In genomic region chr9:121143208-121143607, GRCm38 (mm10) we compare ENCODE assay signal across 26 mouse cellular contexts.
A peak's percentile ranks its signal among the peaks of the same experiment; 100 is the strongest.
DNase-seq lines count a peak whose midpoint lies in the region; ATAC-seq and TF ChIP-seq lines count a peak whose summit lies in the region.
"Had no signal": no experiment of that assay in that cellular context is flagged by ENCODE, and none has a peak within 500 bp of the region (broad histone marks: within the 10 kb centered on the region; RNA-seq: fewer than 3 reads in every experiment).

No protein-coding gene starts in this region.

- no peak for TF ChIP-seq RAD21 in MEL (IDR thresholded peaks at IDR 0.05; ENCODE audit: low read depth, low read length)

- H3K9ac ChIP-seq in MEL (ENCODE audit: control insufficient read depth, low read depth, low read length, poor library complexity, severe bottlenecking) = no peak overlapping the region
- H3K9ac ChIP-seq in liver, embryonic 13.5 days = no peak overlapping the region
- H3K9ac ChIP-seq: forebrain, embryonic 12.5 days; forebrain, embryonic 15.5 days; heart, embryonic 13.5 days; hindbrain, embryonic 14.5 days had no signal

- H3K27ac ChIP-seq in MEL (ENCODE audit: control insufficient read depth, low read depth, low read length) = no peak overlapping the region
- no peak overlapping the region for H3K27ac ChIP-seq in liver, embryonic 13.5 days
- H3K27ac ChIP-seq: forebrain, embryonic 12.5 days; forebrain, embryonic 15.5 days; heart, adult 2 months; heart, embryonic 10.5 days; heart, embryonic 13.5 days; hindbrain, embryonic 14.5 days; hindbrain, postnatal 0 days had no signal

- H3K4me1 ChIP-seq in MEL (ENCODE audit: control insufficient read depth in 1 of 2, insufficient read depth in 2 of 2, low read length in 2 of 2) = no peaks in the 10 kb centered on the region; a peak in 1 of 4 replicates
- H3K4me1 ChIP-seq in liver, embryonic 13.5 days (replicated peaks) = no peaks in the 10 kb centered on the region
- H3K4me1 ChIP-seq: forebrain, embryonic 12.5 days; forebrain, embryonic 15.5 days had no signal

- H3K27me3 ChIP-seq in MEL (ENCODE audit: control insufficient read depth in 1 of 2, insufficient read depth in 2 of 2, low read length in 2 of 2) = no peaks in the 10 kb centered on the region
- no peaks in the 10 kb centered on the region for H3K27me3 ChIP-seq in liver, embryonic 13.5 days
- H3K27me3 ChIP-seq: CH12.LX; forebrain, embryonic 12.5 days; forebrain, embryonic 15.5 days; heart, embryonic 13.5 days had no signal

- no peak for TF ChIP-seq EP300 in MEL (IDR thresholded peaks at IDR 0.05; ENCODE audit: low read depth in 1 of 2, low read length in 2 of 2)

- no peak overlapping the region for H3K4me2 ChIP-seq in liver, embryonic 13.5 days
- H3K4me2 ChIP-seq: forebrain, embryonic 12.5 days; forebrain, embryonic 15.5 days; heart, embryonic 13.5 days; hindbrain, embryonic 14.5 days had no signal

- ATAC-seq in liver, embryonic 13.5 days (ENCODE audit: low read depth) = peak; percentile 71
- ATAC-seq in erythroblast, adult 5-6 weeks (replicated peaks; ENCODE audit: low FRiP score, poor library complexity, severe bottlenecking) = no peak
- ATAC-seq: forebrain, embryonic 15.5 days; hindbrain, postnatal 0 days; inflammation-experienced regulatory T-cells, adult 6 months had no signal

- no peak for TF ChIP-seq POLR2A in MEL (IDR thresholded peaks at IDR 0.05; ENCODE audit: control insufficient read depth in 1 of 2, insufficient read depth in 1 of 2, low read depth in 1 of 2, low read length in 2 of 2, poor library complexity in 1 of 2)

- no peaks in the 10 kb centered on the region for H3K79me2 ChIP-seq in MEL (ENCODE audit: control insufficient read depth, insufficient read depth, low read length, poor library complexity)

- no peaks in the 10 kb centered on the region for H3K9me3 ChIP-seq in MEL (replicated peaks; ENCODE audit: insufficient read depth, low read length)
- H3K9me3 ChIP-seq in liver, embryonic 13.5 days (replicated peaks) = no peaks in the 10 kb centered on the region
- H3K9me3 ChIP-seq: forebrain, embryonic 12.5 days; forebrain, embryonic 15.5 days; heart, embryonic 10.5 days had no signal

- peak; percentile 26 for DNase-seq in MEL (ENCODE audit: low read depth, low spot score)
- DNase-seq in c-Kit-positive CD71-positive TER-119-positive erythroid progenitor cells, embryonic 14.5 days (ENCODE audit: low spot score) = peak; percentile 23
- DNase-seq in liver, embryonic 13.5 days = no peak
- DNase-seq in left cerebral cortex, adult 11 months (ENCODE audit: low spot score) = no peak
- DNase-seq in layer of hippocampus, postnatal 25 days (ENCODE audit: extremely low spot score in 1 of 2, low spot score in 1 of 2) = no peak
- DNase-seq: adrenal gland, adult 2 months; adrenal gland, postnatal 14 days; B cell, adult 2 months; cerebellum, adult 18-20 months; cerebellum, adult 9-10 months; cerebellum, postnatal 14 days; gastrocnemius, postnatal 10 days; gastrocnemius, postnatal 36 days; heart, adult 2 months; heart, postnatal 14 days; heart, postnatal 4 days had no signal

- no peak overlapping the region for H3K4me3 ChIP-seq in MEL (ENCODE audit: control insufficient read depth in 1 of 2, insufficient read depth in 1 of 2, low read depth in 2 of 2, low read length in 2 of 2)
- H3K4me3 ChIP-seq in liver, embryonic 13.5 days (replicated peaks) = no peak overlapping the region
- H3K4me3 ChIP-seq: forebrain, embryonic 12.5 days; forebrain, embryonic 15.5 days; heart, adult 2 months; heart, embryonic 10.5 days; heart, embryonic 13.5 days had no signal

- TF ChIP-seq CTCF in MEL (IDR thresholded peaks at IDR 0.05 in 2 of 3, conservative IDR thresholded peaks at IDR 0.05 in 1 of 3; ENCODE audit: control insufficient read depth in 1 of 3, insufficient read depth in 1 of 3, low read depth in 2 of 3, low read length in 3 of 3, poor library complexity in 1 of 3, severe bottlenecking in 1 of 3) = no peak

- no peaks in the 10 kb centered on the region for H3K36me3 ChIP-seq in MEL (ENCODE audit: control insufficient read depth in 1 of 2, insufficient read depth in 2 of 2, low read length in 2 of 2)
- no peaks in the 10 kb centered on the region for H3K36me3 ChIP-seq in liver, embryonic 13.5 days
- H3K36me3 ChIP-seq: forebrain, embryonic 12.5 days; forebrain, embryonic 15.5 days; G1E; heart, embryonic 13.5 days had no signal

- WGBS in liver, embryonic 13.5 days (ENCODE audit: insufficient replicate concordance) = 41% methylated on average over 6 of the region's 6 CpGs

TF ChIP-seq in MEL, 35 proteins besides CTCF, POLR2A, EP300 and RAD21:
- TF ChIP-seq ZKSCAN1 (IDR thresholded peaks at IDR 0.05; ENCODE audit: low read depth, low read length) (no peak), TBP (IDR thresholded peaks at IDR 0.05; ENCODE audit: low read depth, low read length) (no peak)

Comparison
In these comparisons a context has a peak if more than half of its experiments do, and no peak if none do; other contexts are left out.
1. DNase-seq: peak in MEL (single experiment) and c-Kit-positive CD71-positive TER-119-positive erythroid progenitor cells, embryonic 14.5 days (single experiment); none in liver, embryonic 13.5 days (single experiment), left cerebral cortex, adult 11 months (single experiment) and layer of hippocampus, postnatal 25 days (0 of 2).